Mouse (Mus musculus): ENCODE data around the gene Pdzd2. TPM values are rescaled to one million over a fixed set of nuclear protein-coding genes. Genes with fewer than 3 reads are reported as not detected.

Gene Pdzd2
- polyA plus RNA-seq, 1 experiment from 2014 or later = 3.3 TPM

DNA sequence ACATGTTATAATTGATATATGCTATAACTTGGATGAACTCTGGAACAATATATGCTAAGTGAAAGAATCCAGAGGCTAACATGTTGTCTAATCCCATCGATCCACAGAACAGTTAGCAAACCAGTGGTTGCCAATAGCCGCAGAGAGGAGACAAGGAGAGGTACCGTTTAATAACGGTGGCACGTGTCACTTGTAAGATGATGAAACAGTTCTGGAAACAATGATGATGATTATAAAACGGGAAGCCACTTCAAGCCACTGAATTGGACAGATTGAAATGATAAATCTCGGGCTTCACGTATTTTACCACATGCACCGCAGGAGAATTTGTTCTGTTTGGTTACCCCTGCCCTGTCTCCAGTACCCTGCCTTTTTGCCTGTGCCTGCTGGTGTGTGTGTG lies 112.8 kb downstream of the Pdzd2 start:
- Histone ChIP-seq H3K4me3 (ENCODE audit: low read depth, low read length) (no peak overlapping the region), H3K27ac (ENCODE audit: low read depth, low read length) (no peak overlapping the region), H3K27me3 (replicated peaks; ENCODE audit: control insufficient read depth, insufficient read depth, low read length) (no peaks in the 10 kb centered on the region), H3K4me1 (ENCODE audit: control insufficient read depth, insufficient read depth, low read length) (no peaks in the 10 kb centered on the region), H3K9me3 (replicated peaks; ENCODE audit: control insufficient read depth, low read length) (no peaks in the 10 kb centered on the region), H3K36me3 (ENCODE audit: control insufficient read depth, insufficient read depth, low read length) (no peaks in the 10 kb centered on the region), H3K4me2 (ENCODE audit: low read length) (no peak overlapping the region), H3K9ac (ENCODE audit: low read length) (no peak overlapping the region)
- WGBS = 93% methylated on average over 9 of the region's 9 CpGs
- DNase-seq (ENCODE audit: low spot score) (no peak), ATAC-seq (no peak)

DNA sequence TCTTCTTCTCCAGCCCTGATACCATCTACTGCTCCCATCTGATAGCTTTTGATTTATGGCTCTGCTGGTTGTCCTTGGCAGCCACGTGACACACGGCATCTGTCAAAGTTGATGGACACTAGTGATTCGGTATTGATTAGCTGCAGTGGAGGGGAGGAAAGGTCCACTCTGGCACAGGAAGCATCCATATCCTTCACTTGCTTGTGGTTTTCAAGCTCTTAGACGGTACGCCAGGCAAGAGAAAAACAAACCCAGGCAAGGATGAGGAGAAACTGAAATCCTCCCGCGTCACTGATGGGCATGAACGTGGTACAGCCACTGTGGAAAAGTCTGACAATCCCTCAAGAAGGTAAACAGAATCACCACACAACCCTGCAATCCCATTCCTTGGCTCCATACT lies 113.6 kb downstream of the Pdzd2 start:
- Histone ChIP-seq H3K9ac (ENCODE audit: low read length) (no peak overlapping the region), H3K27me3 (replicated peaks; ENCODE audit: control insufficient read depth, insufficient read depth, low read length) (no peaks in the 10 kb centered on the region)
- WGBS = 90% methylated on average over 8 of the region's 8 CpGs

DNA sequence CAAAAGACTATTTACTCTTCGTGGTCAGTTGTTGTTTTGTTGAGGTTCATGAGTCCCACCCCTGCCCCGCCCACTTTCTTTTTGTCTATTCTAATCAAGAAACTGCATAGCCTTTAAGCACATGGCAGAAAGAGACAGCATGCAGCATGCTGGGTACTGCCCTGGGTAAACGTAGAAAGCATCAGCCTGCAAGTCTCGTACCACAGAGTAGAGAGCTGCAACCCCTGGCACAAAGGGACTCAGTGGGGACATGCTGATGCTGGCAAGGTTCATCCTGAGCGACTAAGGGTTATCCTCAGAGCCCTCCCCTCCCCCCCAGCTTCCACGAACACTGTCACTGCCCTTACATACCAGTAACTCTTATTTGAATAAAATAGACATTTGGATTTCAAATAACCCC lies 114.2 kb downstream of the Pdzd2 start:
- no peaks in the 10 kb centered on the region for H3K9me3 ChIP-seq (replicated peaks; ENCODE audit: control insufficient read depth, low read length)
- no peak overlapping the region for H3K4me2 ChIP-seq (ENCODE audit: low read length)
- 45% methylated on average over 6 of the region's 6 CpGs for WGBS
- no peak overlapping the region for H3K4me3 ChIP-seq (ENCODE audit: low read depth, low read length)
- ATAC-seq (no peak), DNase-seq (ENCODE audit: low spot score) (no peak)
- H3K4me1 ChIP-seq (ENCODE audit: control insufficient read depth, insufficient read depth, low read length) = no peaks in the 10 kb centered on the region
- no peaks in the 10 kb centered on the region for H3K27me3 ChIP-seq (replicated peaks; ENCODE audit: control insufficient read depth, insufficient read depth, low read length)
- H3K36me3 ChIP-seq (ENCODE audit: control insufficient read depth, insufficient read depth, low read length) = no peaks in the 10 kb centered on the region
- H3K27ac ChIP-seq (ENCODE audit: low read depth, low read length) = no peak overlapping the region
- H3K9ac ChIP-seq (ENCODE audit: low read length) = no peak overlapping the region

More for the DNA sequence above, 113.6 kb downstream of the Pdzd2 start:
- H3K4me1 ChIP-seq (ENCODE audit: control insufficient read depth, insufficient read depth, low read length) = no peaks in the 10 kb centered on the region
- no peaks in the 10 kb centered on the region for H3K36me3 ChIP-seq (ENCODE audit: control insufficient read depth, insufficient read depth, low read length)
- DNase-seq (ENCODE audit: low spot score) (no peak), ATAC-seq (no peak)
- H3K27ac ChIP-seq (ENCODE audit: low read depth, low read length) = no peak overlapping the region
- no peaks in the 10 kb centered on the region for H3K9me3 ChIP-seq (replicated peaks; ENCODE audit: control insufficient read depth, low read length)
- H3K4me2 ChIP-seq (ENCODE audit: low read length) = no peak overlapping the region
- no peak overlapping the region for H3K4me3 ChIP-seq (ENCODE audit: low read depth, low read length)

DNA sequence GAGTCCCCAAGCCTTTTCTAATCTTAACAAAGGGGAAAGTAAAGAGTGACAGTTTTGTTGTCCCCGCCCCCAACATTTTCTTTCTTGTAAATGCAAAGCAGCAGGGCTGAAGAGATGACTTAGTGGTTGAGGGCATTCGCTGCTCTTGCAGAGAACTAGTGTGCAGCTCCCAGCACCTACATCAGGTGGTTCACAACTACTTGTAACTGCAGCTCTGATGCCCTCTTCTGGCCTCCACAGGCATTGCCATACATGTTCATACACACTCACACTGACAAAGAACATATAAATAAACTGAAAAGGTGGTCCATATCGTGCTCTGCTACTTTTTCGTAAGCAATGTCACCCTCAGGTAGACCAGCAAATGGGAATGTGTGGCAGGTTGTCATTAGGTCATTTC lies 116.2 kb downstream of the Pdzd2 start:
- Histone ChIP-seq H3K27me3 (replicated peaks; ENCODE audit: control insufficient read depth, insufficient read depth, low read length) (no peaks in the 10 kb centered on the region), H3K36me3 (ENCODE audit: control insufficient read depth, insufficient read depth, low read length) (no peaks in the 10 kb centered on the region), H3K4me1 (ENCODE audit: control insufficient read depth, insufficient read depth, low read length) (no peaks in the 10 kb centered on the region), H3K9me3 (replicated peaks; ENCODE audit: control insufficient read depth, low read length) (no peaks in the 10 kb centered on the region), H3K27ac (ENCODE audit: low read depth, low read length) (no peak overlapping the region), H3K4me3 (ENCODE audit: low read depth, low read length) (no peak overlapping the region), H3K9ac (ENCODE audit: low read length) (no peak overlapping the region), H3K4me2 (ENCODE audit: low read length) (no peak overlapping the region)
- no peak for DNase-seq (ENCODE audit: low spot score)
- no peak for ATAC-seq
- 93% methylated on average over 4 of the region's 4 CpGs for WGBS

DNA sequence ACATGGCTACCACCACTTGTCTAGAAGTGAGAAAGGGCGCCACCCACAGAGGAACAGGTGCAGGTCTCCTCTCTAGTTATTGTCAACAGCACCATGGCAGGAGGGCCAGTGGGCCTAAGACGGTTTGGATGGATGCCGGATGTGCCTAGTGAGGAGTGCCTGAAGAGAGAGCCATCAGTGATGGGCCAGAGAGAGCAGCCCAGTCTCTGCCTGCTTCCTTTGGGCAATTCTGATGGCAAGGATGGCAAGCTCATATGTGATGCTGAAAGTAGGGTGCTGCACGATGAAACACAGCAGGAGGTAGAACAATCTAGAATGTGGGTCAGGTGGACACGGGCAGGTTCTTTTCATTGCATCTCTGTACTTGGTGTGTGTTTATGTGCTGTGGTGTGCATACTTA lies 117.0 kb downstream of the Pdzd2 start:
- DNase-seq (ENCODE audit: low spot score) = no peak
- H3K27ac ChIP-seq (ENCODE audit: low read depth, low read length) = no peak overlapping the region
- H3K9ac ChIP-seq (ENCODE audit: low read length) = no peak overlapping the region
- 93% methylated on average over 5 of the region's 5 CpGs for WGBS
- no peak overlapping the region for H3K4me2 ChIP-seq (ENCODE audit: low read length)
- H3K4me3 ChIP-seq (ENCODE audit: low read depth, low read length) = no peak overlapping the region
- no peaks in the 10 kb centered on the region for H3K36me3 ChIP-seq (ENCODE audit: control insufficient read depth, insufficient read depth, low read length)
- no peaks in the 10 kb centered on the region for H3K27me3 ChIP-seq (replicated peaks; ENCODE audit: control insufficient read depth, insufficient read depth, low read length)
- H3K4me1 ChIP-seq (ENCODE audit: control insufficient read depth, insufficient read depth, low read length) = no peaks in the 10 kb centered on the region
- H3K9me3 ChIP-seq (replicated peaks; ENCODE audit: control insufficient read depth, low read length) = no peaks in the 10 kb centered on the region
- no peak for ATAC-seq

DNA sequence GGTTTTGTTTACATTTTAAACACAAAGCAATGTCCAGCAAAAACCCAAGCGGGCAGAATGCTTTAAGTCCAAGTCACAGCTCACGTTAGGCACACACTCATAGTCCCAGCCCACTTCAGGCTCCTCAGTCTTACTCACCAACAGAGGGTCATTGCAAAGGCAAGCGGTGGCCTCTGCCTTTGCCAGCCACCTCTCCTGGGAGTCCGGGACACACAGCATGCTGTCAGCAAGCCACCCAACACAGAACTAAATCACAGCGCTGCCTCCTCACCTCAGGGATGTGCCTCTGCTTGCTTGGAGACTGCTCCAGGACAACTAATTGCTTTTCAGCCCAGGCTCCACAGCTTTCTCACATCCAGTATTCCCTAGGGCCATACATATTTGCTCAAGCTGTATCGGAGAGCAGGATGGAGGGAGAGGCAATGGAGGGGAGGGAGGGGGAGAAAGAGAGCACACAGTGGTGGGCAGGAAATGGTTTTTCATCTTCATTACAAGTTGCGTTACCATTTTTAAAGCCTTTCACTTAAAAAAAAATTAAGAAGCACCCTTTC lies 117.6 kb downstream of the Pdzd2 start:
- Histone ChIP-seq H3K27ac (ENCODE audit: low read depth, low read length) (no peak overlapping the region), H3K4me2 (ENCODE audit: low read length) (no peak overlapping the region), H3K4me3 (ENCODE audit: low read depth, low read length) (no peak overlapping the region), H3K36me3 (ENCODE audit: control insufficient read depth, insufficient read depth, low read length) (no peaks in the 10 kb centered on the region), H3K4me1 (ENCODE audit: control insufficient read depth, insufficient read depth, low read length) (no peaks in the 10 kb centered on the region), H3K9me3 (replicated peaks; ENCODE audit: control insufficient read depth, low read length) (no peaks in the 10 kb centered on the region), H3K9ac (ENCODE audit: low read length) (no peak overlapping the region), H3K27me3 (replicated peaks; ENCODE audit: control insufficient read depth, insufficient read depth, low read length) (no peaks in the 10 kb centered on the region)
- 76% methylated on average over 7 of the region's 7 CpGs for WGBS
- DNase-seq (ENCODE audit: low spot score) (no peak), ATAC-seq (no peak)

DNA sequence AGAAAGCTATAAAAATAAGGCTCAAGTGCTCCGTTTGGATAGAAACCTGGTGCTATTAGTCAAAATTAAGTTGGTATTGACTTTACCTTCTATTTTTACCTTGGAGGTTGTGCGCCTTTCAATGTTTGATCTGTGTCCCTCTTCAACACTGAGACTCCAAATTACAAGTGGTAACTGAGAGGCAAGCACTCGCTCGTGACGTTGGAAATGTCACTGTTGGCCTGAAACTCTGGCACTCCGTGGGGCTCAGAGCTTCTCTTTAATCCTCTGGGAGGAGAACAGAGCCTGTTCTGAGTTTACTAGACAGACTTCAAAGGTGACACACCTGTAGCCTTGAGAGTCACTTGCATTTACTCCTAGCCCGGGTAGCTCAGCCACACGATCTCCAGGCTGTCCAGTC lies 120.5 kb downstream of the Pdzd2 start:
- H3K9ac ChIP-seq (ENCODE audit: low read length) = no peak overlapping the region
- no peaks in the 10 kb centered on the region for H3K4me1 ChIP-seq (ENCODE audit: control insufficient read depth, insufficient read depth, low read length)
- H3K9me3 ChIP-seq (replicated peaks; ENCODE audit: control insufficient read depth, low read length) = no peaks in the 10 kb centered on the region
- no peaks in the 10 kb centered on the region for H3K27me3 ChIP-seq (replicated peaks; ENCODE audit: control insufficient read depth, insufficient read depth, low read length)
- DNase-seq (ENCODE audit: low spot score) (no peak), ATAC-seq (no peak)
- 88% methylated on average over 8 of the region's 8 CpGs for WGBS
- no peak overlapping the region for H3K4me2 ChIP-seq (ENCODE audit: low read length)
- no peak overlapping the region for H3K4me3 ChIP-seq (ENCODE audit: low read depth, low read length)
- H3K36me3 ChIP-seq (ENCODE audit: control insufficient read depth, insufficient read depth, low read length) = no peaks in the 10 kb centered on the region
- no peak overlapping the region for H3K27ac ChIP-seq (ENCODE audit: low read depth, low read length)

DNA sequence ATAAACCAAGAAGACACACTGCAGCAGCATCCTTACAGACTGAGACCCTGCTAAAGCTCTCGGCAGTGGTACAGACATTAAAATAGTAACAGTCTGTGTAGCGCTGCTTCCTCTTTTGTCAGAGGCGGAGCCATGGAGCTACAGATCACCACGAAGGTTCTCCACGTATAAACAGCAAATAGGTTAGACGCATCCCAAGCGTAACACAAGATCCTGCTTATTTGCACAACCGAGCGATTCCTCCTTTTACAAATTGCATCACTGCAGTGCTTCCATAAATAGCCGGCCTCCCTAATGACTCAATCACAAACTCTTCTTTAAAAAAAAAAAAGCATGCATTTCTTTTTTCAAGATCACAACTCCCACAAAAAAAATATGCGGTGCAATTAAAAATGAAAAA lies 122.1 kb downstream of the Pdzd2 start:
- no peaks in the 10 kb centered on the region for H3K9me3 ChIP-seq (replicated peaks; ENCODE audit: control insufficient read depth, low read length)
- no peak for DNase-seq (ENCODE audit: low spot score)
- no peak overlapping the region for H3K9ac ChIP-seq (ENCODE audit: low read length)
- no peaks in the 10 kb centered on the region for H3K36me3 ChIP-seq (ENCODE audit: control insufficient read depth, insufficient read depth, low read length)
- no peaks in the 10 kb centered on the region for H3K4me1 ChIP-seq (ENCODE audit: control insufficient read depth, insufficient read depth, low read length)
- ATAC-seq = no peak; the same call in 1 of the 2 replicates
- no peak overlapping the region for H3K4me2 ChIP-seq (ENCODE audit: low read length)
- WGBS = 80% methylated on average over 11 of the region's 11 CpGs
- H3K4me3 ChIP-seq (ENCODE audit: low read depth, low read length) = no peak overlapping the region
- H3K27ac ChIP-seq (ENCODE audit: low read depth, low read length) = no peak overlapping the region
- H3K27me3 ChIP-seq (replicated peaks; ENCODE audit: control insufficient read depth, insufficient read depth, low read length) = no peaks in the 10 kb centered on the region

DNA sequence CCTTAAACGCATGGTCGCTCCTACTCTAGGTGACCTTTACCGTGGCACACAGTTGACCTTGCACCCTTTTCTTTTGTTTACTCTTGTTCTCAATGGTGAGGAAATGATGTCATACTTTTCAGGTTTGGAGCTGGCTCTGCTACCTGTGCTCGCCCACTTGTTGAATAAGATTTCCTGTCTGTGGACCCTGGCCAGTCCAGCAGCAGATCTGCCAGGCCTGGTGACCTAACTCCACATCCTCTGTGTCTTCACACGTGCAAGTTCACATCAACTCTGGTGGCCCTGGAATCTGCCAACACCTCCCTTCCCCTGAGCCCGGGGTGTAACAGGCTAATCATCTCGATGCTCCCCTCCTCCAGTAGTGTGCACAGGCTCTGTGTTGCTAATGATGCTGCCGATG lies 122.5 kb downstream of the Pdzd2 start:
- H3K9me3 ChIP-seq (replicated peaks; ENCODE audit: control insufficient read depth, low read length) = no peaks in the 10 kb centered on the region
- H3K36me3 ChIP-seq (ENCODE audit: control insufficient read depth, insufficient read depth, low read length) = no peaks in the 10 kb centered on the region
- 79% methylated on average over 8 of the region's 8 CpGs for WGBS
- H3K9ac ChIP-seq (ENCODE audit: low read length) = no peak overlapping the region
- H3K27ac ChIP-seq (ENCODE audit: low read depth, low read length) = no peak overlapping the region
- ATAC-seq (no peak), DNase-seq (ENCODE audit: low spot score) (no peak)
- no peaks in the 10 kb centered on the region for H3K27me3 ChIP-seq (replicated peaks; ENCODE audit: control insufficient read depth, insufficient read depth, low read length)
- no peaks in the 10 kb centered on the region for H3K4me1 ChIP-seq (ENCODE audit: control insufficient read depth, insufficient read depth, low read length)
- no peak overlapping the region for H3K4me3 ChIP-seq (ENCODE audit: low read depth, low read length)
- H3K4me2 ChIP-seq (ENCODE audit: low read length) = no peak overlapping the region

All from forebrain, embryonic 14.5 days (tissue).